Mouse (Mus musculus) ZHBTc4 (cell line): Measurements from ENCODE around the gene Lamtor2.
A peak's percentile ranks its signal among the peaks of the same experiment; 100 is the strongest.

Experiments used
- DNase-seq: peaks from one replicate; pipeline ENCODE4 v3.0.0-alpha.2; 2011; ENCODE audit warnings: low read depth, low spot score

Lamtor2 gene

GRCm38 (mm10) chr3:88568615-88569014 lies 15.7 kb upstream of the Lamtor2 start:
- no peak for DNase-seq

DNA sequence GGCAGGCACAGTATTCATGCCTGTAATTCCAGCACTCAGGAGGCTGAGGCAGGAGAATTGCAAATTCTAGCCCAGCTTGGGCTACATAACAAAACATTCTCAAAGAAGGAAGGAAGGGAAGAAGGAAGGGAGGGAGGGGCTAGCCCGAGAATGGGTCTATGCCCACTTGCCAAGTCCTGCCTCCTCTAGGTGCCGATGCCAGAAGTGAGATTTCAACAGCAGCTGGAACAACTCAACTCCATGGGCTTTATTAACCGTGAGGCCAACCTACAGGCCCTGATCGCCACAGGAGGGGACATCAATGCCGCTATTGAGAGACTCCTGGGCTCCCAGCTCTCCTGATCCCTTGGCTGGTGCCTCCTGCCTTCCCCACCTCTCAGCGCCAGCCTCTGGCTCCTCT lies 15.0 kb upstream of the Lamtor2 start:
- peak; percentile 82 for DNase-seq

GRCm38 (mm10) chr3:88566536-88567061 lies 13.7 kb upstream of the Lamtor2 start:
- DNase-seq = no peak

DNA sequence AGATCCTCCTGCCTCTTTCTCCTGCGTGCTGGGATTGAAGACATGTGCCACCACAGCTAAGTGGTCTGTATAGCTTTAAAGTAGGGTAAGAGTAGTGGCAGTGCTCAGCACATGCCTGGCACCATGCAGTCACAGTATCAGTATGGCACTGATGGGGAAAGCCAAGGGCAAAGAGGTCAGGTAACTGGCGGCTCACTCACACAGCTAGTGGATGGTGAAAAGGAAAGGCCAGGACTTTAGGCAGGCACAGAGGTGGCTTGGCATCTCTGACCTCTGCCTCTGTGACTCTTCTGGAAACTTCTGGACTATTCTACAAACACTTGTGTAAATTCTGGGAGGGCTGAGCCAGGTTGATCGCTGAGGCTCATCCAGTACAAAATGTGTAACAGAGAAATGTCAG lies 13.2 kb upstream of the Lamtor2 start:
- no peak for DNase-seq

GRCm38 (mm10) chr3:88563966-88564365 lies 11.1 kb upstream of the Lamtor2 start:
- no peak for DNase-seq

GRCm38 (mm10) chr3:88563442-88563841 lies 10.6 kb upstream of the Lamtor2 start:
- DNase-seq = no peak

GRCm38 (mm10) chr3:88561989-88562388 lies 9.1 kb upstream of the Lamtor2 start:
- peak; percentile 80 for DNase-seq

- no peak for DNase-seq
Observed at GRCm38 (mm10) chr3:88559596-88559995, 6.7 kb upstream of the Lamtor2 start.

DNA sequence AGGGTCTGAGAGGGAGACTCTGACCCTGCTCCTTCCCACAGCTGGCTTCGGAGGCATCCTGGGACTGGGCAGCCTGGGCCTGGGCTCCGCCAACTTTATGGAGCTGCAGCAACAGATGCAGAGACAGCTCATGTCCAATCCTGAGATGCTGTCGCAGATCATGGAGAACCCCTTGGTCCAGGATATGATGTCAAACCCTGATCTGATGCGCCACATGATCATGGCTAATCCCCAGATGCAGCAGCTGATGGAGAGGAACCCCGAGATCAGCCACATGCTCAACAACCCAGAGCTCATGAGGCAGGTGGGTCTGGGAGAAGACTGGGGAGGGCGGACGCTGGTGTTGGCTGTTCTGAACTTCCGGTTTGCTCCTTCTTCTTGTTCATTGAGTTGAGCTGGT lies 3.7 kb upstream of the Lamtor2 start:
- DNase-seq = no peak

DNA sequence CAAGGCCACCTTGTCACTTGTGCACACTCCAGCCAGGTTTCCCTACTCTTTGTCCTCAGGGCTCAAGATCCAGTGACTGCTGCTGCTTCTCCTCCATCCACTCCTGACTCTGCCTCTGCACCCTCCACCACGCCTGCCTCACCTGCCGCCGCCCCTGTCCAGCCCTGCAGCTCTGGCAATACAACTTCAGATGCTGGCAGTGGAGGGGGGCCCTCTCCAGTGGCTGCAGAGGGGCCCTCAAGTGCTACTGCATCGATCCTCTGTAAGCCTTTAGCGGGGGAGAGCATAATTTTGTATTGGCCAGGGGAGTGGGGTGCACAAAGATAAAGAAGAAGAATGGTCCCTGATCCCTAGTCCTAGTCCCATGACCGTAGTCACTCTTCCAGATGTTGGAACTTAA lies 2.9 kb upstream of the Lamtor2 start:
- no peak for DNase-seq

DNA sequence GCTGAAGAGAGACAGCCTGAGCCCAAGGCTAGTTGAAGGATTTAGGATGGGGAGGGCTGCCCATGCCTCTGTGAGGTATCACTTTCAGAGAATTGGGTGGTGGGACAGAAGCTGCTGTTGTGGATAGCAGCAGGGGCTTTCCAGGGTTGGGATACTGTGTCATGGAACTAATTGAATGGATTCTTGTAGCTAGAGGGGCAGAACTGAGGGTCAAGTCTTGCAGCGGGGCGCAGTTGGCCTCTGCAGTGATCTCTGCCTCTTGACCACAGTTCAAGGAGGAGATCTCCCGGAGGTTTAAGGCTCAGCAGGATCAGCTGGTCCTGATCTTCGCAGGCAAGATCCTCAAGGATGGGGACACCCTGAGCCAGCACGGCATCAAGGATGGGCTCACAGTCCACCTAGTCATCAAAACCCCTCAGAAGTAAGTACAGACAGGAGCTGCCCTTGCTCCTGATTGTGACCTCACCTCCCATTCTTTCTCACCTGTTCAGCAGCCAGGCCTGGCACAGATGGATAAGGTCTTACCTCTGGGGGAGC lies 2.3 kb upstream of the Lamtor2 start:
- DNase-seq = no peak

DNA sequence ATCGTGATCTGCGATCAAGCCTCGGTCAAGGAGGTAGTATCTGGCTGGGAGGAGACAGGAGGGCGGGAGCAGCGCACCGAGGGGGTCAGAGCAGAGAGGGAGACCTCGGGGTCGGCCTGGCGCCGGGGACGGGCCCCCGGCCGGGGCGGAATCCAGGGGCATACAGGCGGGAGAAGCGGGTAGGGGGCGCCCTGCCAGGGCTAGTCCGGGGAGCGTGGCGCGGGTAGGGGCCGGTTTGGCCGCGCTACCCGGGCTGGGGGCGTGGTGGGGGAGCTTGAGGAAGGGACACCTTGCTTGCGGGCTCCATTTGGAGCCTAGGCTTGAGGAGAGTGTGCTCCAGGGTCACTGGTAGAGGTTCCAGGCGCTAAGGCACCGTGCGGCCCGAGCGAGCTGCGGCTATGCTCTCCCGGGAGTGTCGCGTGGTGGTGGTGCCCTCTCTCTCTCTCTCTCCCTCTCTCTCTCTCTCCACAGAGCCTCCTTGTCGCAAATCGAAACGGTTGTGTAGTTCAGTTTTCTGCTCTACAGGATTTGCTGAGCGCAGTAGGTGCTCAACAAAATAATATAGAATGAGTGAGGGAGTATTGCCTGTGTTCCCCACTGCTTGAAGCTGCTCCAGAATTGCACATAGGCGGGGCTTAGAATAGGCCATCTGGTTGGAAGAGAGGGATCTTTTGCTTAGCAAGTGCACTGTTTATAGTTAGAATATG lies 1.2 kb upstream of the Lamtor2 start:
- peak; percentile 69 for DNase-seq

DNA sequence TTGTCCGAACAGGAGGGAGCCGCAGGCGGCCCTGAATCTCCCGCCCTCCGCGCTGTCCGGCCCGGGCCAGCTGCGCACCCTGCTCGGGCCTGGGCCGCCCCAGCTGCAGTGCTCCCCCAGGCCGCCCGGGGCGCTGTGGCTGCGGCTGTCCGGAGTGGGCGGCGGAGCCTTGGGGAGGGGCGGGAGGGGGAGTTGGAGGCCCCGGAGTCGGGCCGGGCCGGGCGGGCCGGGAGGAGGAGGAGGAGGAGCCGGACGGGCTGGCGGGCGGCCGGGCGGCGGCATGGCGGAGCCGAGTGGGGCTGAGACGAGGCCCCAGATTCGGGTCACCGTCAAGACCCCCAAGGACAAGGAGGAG lies 628 bp upstream of the Lamtor2 start, which contains the start of gene Ubqln4:
TSS of gene Ubqln4 (plus strand) at position 234 of the 355 bp plus-strand sequence.
- DNase-seq = peak; percentile 96

DNA sequence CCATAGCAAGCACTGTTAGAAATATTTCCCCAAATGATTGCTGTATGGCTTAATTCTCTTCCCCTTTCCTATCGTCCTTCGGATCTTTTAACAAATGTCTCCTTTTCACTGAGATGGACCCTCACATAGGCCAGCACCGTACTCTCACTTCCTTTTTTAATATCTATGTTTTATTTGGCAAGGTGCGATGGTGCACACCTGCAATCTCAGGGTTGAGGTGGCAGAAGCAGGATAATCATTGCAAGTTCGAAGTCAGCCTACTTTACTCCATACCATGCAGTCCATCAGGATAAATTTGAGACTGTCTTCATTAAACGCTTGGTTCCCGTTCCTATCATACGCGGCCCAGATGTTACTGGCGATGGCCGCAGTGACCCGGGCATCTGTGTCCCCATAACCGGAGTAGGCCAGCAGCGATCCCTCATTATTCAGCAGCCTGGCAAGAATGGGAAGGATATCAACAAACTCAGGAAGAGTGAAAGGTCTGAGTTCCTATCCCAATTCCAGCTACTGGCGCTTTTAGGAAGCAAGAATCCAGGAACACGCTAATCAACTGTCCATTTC lies 710 bp downstream of the Lamtor2 start:
- no peak for DNase-seq

DNA sequence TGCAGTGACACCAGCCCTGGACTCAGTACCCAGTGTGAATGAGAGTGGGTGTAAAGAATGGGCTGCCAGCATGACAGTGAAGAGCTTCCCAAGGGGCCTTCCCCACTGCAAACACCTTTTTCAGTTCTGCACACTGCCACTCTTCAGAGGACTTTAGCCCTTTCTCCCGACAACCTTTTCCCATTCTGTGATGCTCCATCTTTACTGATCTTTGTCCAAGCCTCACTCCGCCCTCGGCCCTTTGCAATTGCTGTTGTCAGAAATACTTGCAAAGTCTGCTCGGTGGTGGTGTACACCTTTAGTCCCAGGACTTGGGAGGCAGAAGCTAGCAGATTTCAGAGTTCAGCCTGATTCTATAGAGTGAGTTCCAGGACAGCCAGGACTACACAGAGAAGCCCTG lies 1.3 kb downstream of the Lamtor2 start:
- DNase-seq = no peak

DNA sequence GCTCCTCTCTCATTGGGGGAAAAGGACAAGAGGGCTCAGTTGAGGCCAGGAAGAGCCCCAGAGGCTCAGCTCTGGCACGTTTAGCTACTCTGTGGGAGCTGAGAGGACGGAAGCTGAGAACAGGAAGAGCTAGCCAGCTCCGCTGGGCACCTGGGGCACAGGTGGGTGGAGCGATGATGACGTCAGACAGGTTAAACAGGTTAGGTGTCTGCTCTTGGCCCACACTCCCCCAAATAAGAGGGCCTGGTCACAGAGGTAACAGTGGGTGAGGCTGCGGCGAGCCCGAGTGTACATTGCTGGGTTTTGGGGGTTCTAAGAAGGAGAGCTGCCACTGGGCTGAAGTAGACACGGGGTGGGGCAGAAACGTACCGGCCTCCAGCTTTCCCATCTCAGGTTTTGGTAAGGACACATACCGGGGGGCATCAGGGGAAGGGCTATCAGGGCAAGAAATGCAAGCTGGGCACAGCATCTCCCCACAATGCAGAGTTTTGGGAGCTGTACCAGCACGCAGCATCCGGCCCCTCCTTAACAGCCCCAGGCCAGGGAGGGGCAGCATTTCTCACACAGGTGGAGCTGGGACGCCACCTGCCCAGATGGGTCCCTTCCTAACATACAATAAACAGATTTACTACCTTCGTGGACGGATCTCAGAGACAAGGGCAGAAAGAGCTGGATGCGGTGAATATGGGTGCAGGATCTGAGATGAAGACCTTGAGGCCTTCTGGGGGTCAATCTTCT lies 4.5 kb downstream of the Lamtor2 start, which contains the start of gene Rab25:
TSS of gene Rab25 (minus strand) at position 121 of the 738 bp plus-strand sequence.
- DNase-seq = no peak

- no peak for DNase-seq
Observed at GRCm38 (mm10) chr3:88546674-88547418, 6.0 kb downstream of the Lamtor2 start.

DNA sequence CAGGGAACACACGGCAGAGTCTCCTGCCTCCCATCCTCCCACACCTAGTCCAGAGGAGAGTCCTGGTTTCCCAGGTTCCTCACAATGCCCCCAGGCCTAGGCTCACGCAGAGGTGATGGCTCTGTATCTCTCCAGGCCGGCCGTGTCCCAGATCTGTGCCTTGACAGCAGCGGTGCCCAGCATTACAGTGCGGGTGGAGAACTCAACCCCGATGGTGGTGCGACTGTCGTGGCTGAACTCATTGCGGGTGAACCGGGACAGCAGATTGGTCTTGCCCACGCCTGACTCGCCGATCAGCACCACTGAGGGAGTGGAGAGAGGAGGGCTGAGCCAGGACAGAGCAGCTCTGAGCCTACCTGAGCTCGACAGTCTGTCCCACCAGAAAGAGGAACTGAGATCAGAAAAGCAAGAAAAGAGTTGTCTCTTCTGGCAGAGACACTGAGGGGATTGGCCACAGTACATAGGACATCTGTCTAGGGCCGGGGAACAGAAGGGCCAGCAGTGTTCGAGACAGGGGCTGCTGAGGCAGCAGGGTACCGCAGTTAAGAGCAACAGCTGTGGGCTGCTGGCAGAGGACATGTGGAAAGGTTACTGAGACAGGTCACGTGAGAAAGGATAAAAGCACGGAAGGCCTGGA lies 7.8 kb downstream of the Lamtor2 start:
- no peak for DNase-seq

- DNase-seq = peak; percentile 65
Observed at GRCm38 (mm10) chr3:88544514-88544913, 8.4 kb downstream of the Lamtor2 start.

DNA sequence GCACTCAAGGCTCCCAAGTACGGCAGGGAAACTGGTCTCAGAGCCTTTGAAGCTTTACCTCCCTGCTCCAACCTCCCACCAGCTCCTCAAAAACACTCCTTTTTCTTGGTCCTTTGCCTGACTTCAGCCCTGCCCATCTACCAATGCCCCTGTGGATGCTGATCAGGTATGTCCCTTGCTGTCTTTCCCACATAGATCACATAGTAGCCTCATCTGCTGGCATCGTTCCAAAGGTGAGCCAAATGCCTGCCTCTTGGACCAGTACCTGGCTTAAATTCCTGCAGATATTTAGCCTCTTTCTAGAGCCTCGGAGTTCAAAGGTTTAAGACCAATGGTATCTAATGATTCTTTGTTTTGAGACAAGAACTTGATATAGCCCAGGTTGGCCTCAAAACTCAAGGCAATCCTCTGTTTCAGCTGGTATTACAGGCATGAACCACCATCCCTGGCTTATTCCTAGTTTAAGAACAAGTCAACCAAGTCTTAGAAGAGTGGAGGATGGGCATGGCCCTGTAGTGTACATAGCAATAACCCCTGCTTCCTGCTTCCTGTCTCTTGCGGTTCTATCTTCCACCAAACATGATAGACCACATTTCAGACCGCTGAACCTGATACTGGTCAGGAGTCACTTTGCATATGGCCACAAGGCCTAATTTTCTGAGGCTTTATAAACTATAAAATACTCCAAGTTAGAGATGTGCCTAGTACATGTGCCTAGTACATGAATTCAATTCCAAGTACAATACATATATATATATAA lies 9.0 kb downstream of the Lamtor2 start:
- no peak for DNase-seq
